Mouse (Mus musculus) liver, adult (tissue): Measurements from ENCODE around the gene Anapc1.
A peak's percentile ranks its signal among the peaks of the same experiment; 100 is the strongest.

Experiments used
- GATA4 ChIP-seq: IDR thresholded peaks from 2 replicates; pipeline ENCODE4 v1.6.1; 2014; ENCODE audit warnings: mild to moderate bottlenecking, low read length; ENCODE audit not compliant: insufficient replicate concordance

The Anapc1 gene

DNA sequence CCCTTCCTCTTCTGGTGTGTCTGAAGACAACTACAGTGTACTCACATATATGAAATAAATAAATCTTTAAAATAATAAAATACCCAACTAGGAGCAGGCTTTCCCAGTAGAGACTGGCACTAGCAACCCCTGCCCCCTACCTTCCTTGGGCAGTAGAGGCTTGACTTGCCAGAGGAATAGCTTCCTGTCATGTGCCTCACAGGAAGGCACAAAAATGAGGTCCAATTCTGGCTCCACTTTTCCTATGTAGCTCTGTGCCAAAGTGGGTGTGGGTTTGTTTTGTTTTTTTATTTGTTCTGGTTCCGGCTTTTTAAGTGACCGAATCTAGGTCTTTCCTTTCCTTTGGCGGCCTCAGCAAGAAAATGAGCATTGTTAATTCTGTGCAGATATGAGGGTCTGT, 17.3 kb upstream of the Anapc1 start:
- no peak for TF ChIP-seq GATA4

DNA sequence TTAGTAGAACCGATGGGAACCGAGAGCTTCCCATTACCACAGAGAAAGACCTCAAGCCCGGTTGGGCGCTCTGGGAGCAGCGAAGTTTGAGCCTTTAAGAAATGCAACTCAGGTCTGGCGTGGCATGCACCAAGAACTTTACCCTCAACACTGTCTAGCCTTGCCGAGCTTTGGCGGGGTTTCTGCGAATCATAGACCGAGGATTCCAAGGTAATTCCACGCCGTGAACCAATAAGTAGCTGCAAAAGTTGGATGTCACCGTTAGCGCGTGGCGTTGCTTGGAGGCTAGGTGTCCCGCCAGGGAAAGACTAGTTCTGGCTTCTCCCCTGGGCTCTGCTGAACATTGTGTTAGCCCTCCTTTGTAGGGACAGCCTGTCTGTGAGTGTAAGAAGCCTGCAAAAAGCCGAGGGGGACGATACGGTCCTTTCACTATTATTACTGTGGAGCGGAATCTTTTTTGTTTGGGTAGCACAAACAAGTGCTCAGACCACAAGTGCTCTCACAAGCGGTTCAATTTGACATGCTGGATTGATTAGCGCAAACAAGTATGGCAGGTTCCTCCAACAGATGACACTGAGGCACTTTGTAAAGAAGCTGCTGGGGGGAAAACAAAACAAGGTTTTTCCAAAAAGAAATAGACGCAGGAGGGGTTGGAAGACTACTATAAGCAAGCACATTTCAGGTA, 12.2 kb upstream of the Anapc1 start:
- no peak for TF ChIP-seq GATA4

- TF ChIP-seq GATA4, result no peak; the same call in 1 of the 2 replicates
These were observed 11.5 kb upstream of the Anapc1 start, which contains the start of gene Mertk for GRCm38 (mm10) chr2:128698693-128699181. TSS of gene Mertk (plus strand) at chr2:128698956.

- TF ChIP-seq GATA4, result peak; percentile 34; the same call in 1 of the 2 replicates
These were observed 11.0 kb upstream of the Anapc1 start for GRCm38 (mm10) chr2:128698140-128698692.

GRCm38 (mm10) chr2:128697566-128697965, 10.4 kb upstream of the Anapc1 start:
- TF ChIP-seq GATA4, result no peak

GRCm38 (mm10) chr2:128697047-128697446, 9.9 kb upstream of the Anapc1 start:
- no peak for TF ChIP-seq GATA4

GRCm38 (mm10) chr2:128696426-128696825, 9.2 kb upstream of the Anapc1 start:
- no peak for TF ChIP-seq GATA4

DNA sequence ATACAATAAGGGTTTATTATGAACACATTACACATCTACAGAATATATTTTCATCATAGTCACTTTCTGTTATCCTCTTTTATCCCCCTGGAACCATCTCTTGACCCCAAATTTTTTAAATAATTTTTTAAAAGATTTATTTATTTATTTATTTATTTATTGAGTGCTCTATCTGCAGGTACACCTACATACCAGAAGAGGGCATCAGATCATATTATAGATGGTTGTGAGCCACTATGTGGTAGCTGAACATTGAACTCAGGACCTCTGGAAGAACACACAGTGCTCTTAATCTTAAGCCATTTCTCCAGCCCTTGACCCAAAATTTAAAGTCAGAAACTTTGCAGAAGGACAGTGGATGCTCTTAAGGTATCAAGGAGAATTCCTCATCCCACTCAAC, 7.4 kb upstream of the Anapc1 start:
- TF ChIP-seq GATA4, result no peak

GRCm38 (mm10) chr2:128693236-128693635, 6.0 kb upstream of the Anapc1 start:
- TF ChIP-seq GATA4, result no peak

DNA sequence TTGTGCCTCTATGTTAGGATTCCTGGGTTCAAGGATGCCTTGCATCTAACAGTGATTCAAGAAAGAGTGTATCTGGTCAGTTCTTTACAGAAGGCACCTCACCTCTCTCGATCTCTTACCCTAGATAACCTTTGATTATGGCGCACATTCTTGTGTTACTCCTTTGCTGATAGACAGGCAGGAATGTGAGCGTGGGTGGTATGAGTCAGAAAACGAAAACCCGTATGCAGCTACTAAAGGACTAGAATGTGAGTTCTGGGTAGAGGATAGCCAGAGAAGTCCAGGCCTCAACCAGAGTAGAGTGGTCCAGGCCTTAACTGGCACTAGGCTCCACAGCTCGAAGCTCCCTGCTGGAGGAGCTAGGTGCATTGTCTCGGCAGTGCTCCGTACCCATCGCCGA, 5.6 kb upstream of the Anapc1 start:
- TF ChIP-seq GATA4, result no peak

GRCm38 (mm10) chr2:128692336-128692735, 5.1 kb upstream of the Anapc1 start:
- no peak for TF ChIP-seq GATA4

GRCm38 (mm10) chr2:128687558-128688120, 448 bp upstream of the Anapc1 start:
- no peak for TF ChIP-seq GATA4

DNA sequence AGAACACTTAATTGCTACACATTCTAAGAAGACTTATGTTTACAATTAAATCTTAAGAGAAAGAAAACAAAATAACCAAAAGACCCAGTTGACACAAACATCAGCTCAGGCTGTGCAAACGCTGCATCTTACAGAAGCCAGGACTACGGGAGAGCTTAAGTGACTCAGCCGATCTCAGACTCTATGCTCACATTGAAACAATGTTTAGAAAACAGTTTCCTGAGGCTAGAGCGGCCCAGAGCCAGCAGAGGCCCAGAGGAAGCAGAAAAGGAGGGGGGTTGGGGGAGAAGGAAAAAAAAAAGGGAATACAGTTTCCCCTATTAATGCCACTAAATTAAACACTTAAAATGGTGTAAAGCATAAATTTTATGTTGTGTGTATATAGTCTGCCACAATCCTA, 6.5 kb downstream of the Anapc1 start:
- no peak for TF ChIP-seq GATA4

DNA sequence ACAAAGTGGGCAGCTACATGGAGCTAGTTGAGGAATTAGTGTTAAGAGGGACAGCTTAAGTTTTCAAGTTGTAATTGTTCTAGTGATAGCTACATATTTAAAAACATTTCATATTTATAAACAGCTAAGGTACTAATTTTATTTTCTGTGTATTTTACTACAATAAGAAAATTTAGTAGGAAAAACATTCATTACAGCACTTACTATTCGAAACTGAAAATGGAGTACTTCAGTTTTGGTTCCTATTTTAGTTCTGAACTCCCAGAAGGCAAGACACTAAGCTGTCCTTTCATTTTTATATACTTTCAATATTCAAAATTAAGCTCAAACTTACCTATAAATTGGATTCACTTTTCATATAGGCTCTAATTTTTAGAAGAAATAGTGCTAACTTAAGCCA, 66.6 kb downstream of the Anapc1 start:
- no peak for TF ChIP-seq GATA4

DNA sequence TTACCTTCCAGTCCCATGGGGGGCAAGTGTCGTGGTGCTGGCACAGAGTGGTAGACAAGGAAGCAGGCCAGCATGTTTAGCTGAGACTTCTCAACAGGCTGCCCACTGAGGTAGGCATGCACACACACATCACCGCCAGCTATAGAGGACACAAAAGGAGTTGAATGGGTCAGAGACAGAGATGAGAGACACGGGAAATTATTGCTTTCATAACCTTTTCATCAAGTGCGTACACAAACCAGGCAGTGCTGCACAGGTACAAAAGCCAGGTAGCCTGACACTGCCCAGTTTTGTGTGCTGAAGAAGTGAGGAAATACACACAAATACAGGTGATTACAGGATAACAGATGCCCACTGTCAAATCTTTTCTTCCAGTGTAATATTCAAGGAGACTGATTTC, 71.8 kb downstream of the Anapc1 start:
- TF ChIP-seq GATA4, result no peak

GRCm38 (mm10) chr2:128613365-128613764, 73.8 kb downstream of the Anapc1 start:
- TF ChIP-seq GATA4, result no peak
